Mouse (Mus musculus) heart, embryonic 15.5 days (tissue): Measurements from ENCODE around the gene Tmem203. TPM values are rescaled to one million over a fixed set of nuclear protein-coding genes. Genes with fewer than 3 reads are reported as not detected.

Experiments
- ATAC-seq: fragments of 200-750 bp; cut with Nextera tagmentation; replicated peaks from 2 replicates; pipeline ENCODE4 v1.8.0; 2017; ENCODE audit warnings: low read depth, moderate TSS enrichment; ENCODE audit not compliant: insufficient number of reproducible peaks, insufficient read depth, low FRiP score
- H3K27ac ChIP-seq: fragments of 300-500 bp; sonication (generic); 2 replicates; pipeline ENCODE4 v1.5.1; 2015; ENCODE audit warnings: mild to moderate bottlenecking, inconsistent platforms
- H3K27me3 ChIP-seq: fragments of 300-500 bp; sonication (generic); 2 replicates; pipeline ENCODE4 v1.6.1; 2015; ENCODE audit warnings: inconsistent platforms
- H3K36me3 ChIP-seq: fragments of 300-500 bp; sonication (generic); 2 replicates; pipeline ENCODE4 v1.6.1; 2015; ENCODE audit warnings: mild to moderate bottlenecking, inconsistent platforms
- H3K4me1 ChIP-seq: fragments of 300-500 bp; sonication (generic); replicated peaks from 2 replicates; pipeline ENCODE4 v1.6.1; 2015; ENCODE audit warnings: inconsistent platforms
- H3K4me2 ChIP-seq: fragments of 300-500 bp; sonication (generic); 2 replicates; pipeline ENCODE4 v1.6.1; 2015; ENCODE audit warnings: inconsistent platforms, mild to moderate bottlenecking, moderate library complexity
- H3K4me3 ChIP-seq: fragments of 300-500 bp; sonication (generic); 2 replicates; pipeline ENCODE4 v1.5.1; 2015; ENCODE audit warnings: mild to moderate bottlenecking, inconsistent platforms
- H3K9ac ChIP-seq: fragments of 300-500 bp; sonication (generic); 2 replicates; pipeline ENCODE4 v1.6.1; 2015; ENCODE audit warnings: mild to moderate bottlenecking, inconsistent platforms
- H3K9me3 ChIP-seq: fragments of 300-500 bp; sonication (generic); replicated peaks from 2 replicates; pipeline ENCODE4 v1.6.1; 2016; ENCODE audit warnings: inconsistent platforms
- WGBS: fragments of 180-500 bp; shearing (Covaris S2); methylation state at CpG from one replicate; pipeline ENCODE4 v1.1.7; 2015; ENCODE audit warnings: mixed read lengths; 5-methylcytosine and 5-hydroxymethylcytosine counted together
- polyA plus RNA-seq: library from polyadenylated mRNA; unstranded; fragments of >200 nt; fragmentation: Nextera tagmentation; extraction: Ambion mirVana; gene quantifications from 2 replicates; pipeline ENCODE4 v1.2.1, GENCODE M21; 2015

The Tmem203 gene
- polyA plus RNA-seq, 1 experiment from 2014 or later = 17.6 TPM

DNA sequence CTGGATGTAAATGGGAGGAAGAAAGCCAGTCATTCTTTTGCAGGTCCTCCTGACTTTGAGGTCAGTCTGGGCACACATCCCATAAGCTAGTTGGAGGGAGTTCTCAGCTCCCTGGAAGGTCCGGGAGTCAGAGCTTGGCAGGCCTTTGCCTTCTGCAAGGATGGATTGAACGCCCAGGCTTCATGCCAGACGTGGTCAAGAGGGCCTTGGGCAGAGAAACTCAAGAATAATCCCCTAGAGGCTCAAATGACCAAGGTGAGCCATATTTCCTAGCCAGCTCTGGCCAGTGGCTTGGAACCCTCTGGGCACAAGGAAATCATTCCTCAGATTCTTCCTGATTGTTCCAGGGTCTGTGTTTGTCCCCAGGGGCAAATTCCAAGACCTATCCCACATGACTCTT is 9.6 kb downstream of the Tmem203 start:
- Histone ChIP-seq H3K9me3 (no peaks in the 10 kb centered on the region), H3K9ac (no peak overlapping the region), H3K4me3 (no peak overlapping the region), H3K27me3 (peaks cover 15% of the 10 kb centered on the region), H3K27ac (no peak overlapping the region), H3K4me1 (peaks cover 50% of the 10 kb centered on the region), H3K36me3 (peaks cover 7% of the 10 kb centered on the region; the same call in 1 of the 2 replicates), H3K4me2 (no peak overlapping the region)
- no peak for ATAC-seq
- 63% methylated on average over 3 of the region's 3 CpGs for WGBS

GRCm38 (mm10) chr2:25265897-25266656 is 10.8 kb downstream of the Tmem203 start:
- peaks cover 16% of the 10 kb centered on the region; the same call in 1 of the 2 replicates for H3K36me3 ChIP-seq
- H3K4me2 ChIP-seq = peak overlapping the region; percentile 31
- H3K9ac ChIP-seq = no peak overlapping the region
- H3K27me3 ChIP-seq = peaks cover 15% of the 10 kb centered on the region
- H3K27ac ChIP-seq = no peak overlapping the region
- H3K9me3 ChIP-seq = no peaks in the 10 kb centered on the region
- no peak for ATAC-seq
- peaks cover 55% of the 10 kb centered on the region for H3K4me1 ChIP-seq
- 56% methylated on average over 6 of the region's 6 CpGs for WGBS
- H3K4me3 ChIP-seq = no peak overlapping the region

- Histone ChIP-seq H3K4me3 (no peak overlapping the region), H3K27me3 (peaks cover 15% of the 10 kb centered on the region), H3K4me1 (peaks cover 61% of the 10 kb centered on the region), H3K9me3 (no peaks in the 10 kb centered on the region), H3K4me2 (0 out of 2 replicates have a peak overlapping the region, but pooled peaks have one; percentile 31), H3K9ac (no peak overlapping the region), H3K27ac (no peak overlapping the region), H3K36me3 (peaks cover 16% of the 10 kb centered on the region; the same call in 1 of the 2 replicates)
- 26% methylated on average over 2 of the region's 2 CpGs for WGBS
- no peak for ATAC-seq
Measured at GRCm38 (mm10) chr2:25266720-25267119, 11.5 kb downstream of the Tmem203 start.

- no peak overlapping the region for H3K27ac ChIP-seq
- H3K27me3 ChIP-seq = peaks cover 15% of the 10 kb centered on the region
- no peak overlapping the region for H3K4me2 ChIP-seq
- peak overlapping the region; percentile 11; the same call in 1 of the 2 replicates for H3K9ac ChIP-seq
- no peaks in the 10 kb centered on the region for H3K9me3 ChIP-seq
- H3K4me1 ChIP-seq = peaks cover 58% of the 10 kb centered on the region
- no peak for ATAC-seq
- no peak overlapping the region for H3K4me3 ChIP-seq
- H3K36me3 ChIP-seq = peaks cover 16% of the 10 kb centered on the region; the same call in 1 of the 2 replicates
Measured at GRCm38 (mm10) chr2:25267241-25267640, 12.0 kb downstream of the Tmem203 start.

DNA sequence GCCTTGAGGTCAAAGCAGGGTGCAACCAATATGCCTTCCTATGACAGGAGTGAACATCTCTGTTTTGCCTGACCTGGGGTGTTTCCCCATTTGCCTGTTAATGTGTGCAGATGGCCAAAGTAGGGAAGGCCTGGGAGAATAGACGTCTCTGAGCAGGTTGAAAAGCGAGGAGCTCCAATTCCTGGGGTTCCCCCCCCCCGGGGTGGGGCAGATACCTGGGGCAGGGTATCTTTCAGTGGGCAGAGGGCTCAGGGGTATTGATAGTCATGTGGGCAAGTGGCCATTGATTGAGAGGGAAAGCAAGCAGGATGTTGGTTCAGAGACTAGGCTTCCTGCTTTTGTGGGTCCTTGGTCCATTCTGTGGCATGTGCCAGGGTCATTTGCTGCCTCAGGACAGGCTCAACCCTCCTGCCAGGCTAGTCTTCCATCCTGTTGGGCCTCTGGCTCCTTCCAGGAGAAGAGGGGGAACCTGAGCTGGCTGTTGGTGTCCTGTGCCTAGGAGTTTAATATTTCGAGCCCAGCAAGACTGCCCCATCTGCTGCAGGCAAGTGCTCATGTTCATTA is 12.6 kb downstream of the Tmem203 start:
- peak overlapping the region; percentile 11; the same call in 1 of the 2 replicates for H3K9ac ChIP-seq
- no peaks in the 10 kb centered on the region for H3K9me3 ChIP-seq
- peaks cover 57% of the 10 kb centered on the region for H3K4me1 ChIP-seq
- H3K4me3 ChIP-seq = no peak overlapping the region
- WGBS = 74% methylated on average over 4 of the region's 4 CpGs
- H3K27me3 ChIP-seq = peaks cover 15% of the 10 kb centered on the region
- peaks cover 16% of the 10 kb centered on the region; the same call in 1 of the 2 replicates for H3K36me3 ChIP-seq
- no peak overlapping the region for H3K27ac ChIP-seq
- ATAC-seq = no peak
- no peak overlapping the region for H3K4me2 ChIP-seq

- under 1% methylated on average over 55 of the region's 55 CpGs for WGBS
- H3K9me3 ChIP-seq = no peaks in the 10 kb centered on the region
- H3K27me3 ChIP-seq = no peaks in the 10 kb centered on the region
- peak within 1 kb of the TSS; percentile 88 for H3K9ac ChIP-seq
- peak within 1 kb of the TSS; percentile 92 for H3K4me2 ChIP-seq
- peak within 1 kb of the TSS; percentile 92 for H3K27ac ChIP-seq
- H3K36me3 ChIP-seq = peaks cover 51% of the 10 kb centered on the region
- H3K4me3 ChIP-seq = peak within 1 kb of the TSS; percentile 96
- peak; percentile 97 for ATAC-seq
- H3K4me1 ChIP-seq = peaks cover 30% of the 10 kb centered on the region
Measured at GRCm38 (mm10) chr2:25271827-25272511, 16.7 kb downstream of the Tmem203 start, which contains the start of the genes Ssna1 and Anapc2. TSS of gene Ssna1 (minus strand) at chr2:25272438. TSS of gene Anapc2 (plus strand) at chr2:25272478.

DNA sequence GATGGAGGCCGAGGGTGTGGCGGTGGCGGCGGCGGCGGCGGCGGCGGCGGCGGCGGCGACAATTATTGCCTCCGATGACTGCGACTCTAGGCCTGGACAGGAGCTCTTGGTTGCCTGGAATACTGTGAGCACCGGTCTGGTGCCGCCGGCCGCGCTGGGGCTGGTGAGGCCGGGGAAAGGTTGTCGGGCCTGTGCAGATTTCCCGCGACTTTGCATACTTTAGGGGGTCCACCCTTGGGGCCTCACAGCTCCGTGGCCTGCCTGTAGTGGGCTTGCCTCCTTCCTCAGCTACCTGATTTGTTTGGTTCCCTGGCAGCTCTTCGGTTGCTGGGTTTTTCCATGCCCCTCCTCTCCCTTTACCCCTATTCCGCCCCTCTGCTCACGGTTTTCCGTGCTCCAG is 17.3 kb downstream of the Tmem203 start:
- Histone ChIP-seq H3K27ac (peak overlapping the region; percentile 92), H3K4me3 (peak overlapping the region; percentile 96), H3K9ac (peak overlapping the region; percentile 75), H3K36me3 (peaks cover 56% of the 10 kb centered on the region), H3K27me3 (no peaks in the 10 kb centered on the region), H3K9me3 (no peaks in the 10 kb centered on the region), H3K4me2 (peak overlapping the region; percentile 92), H3K4me1 (peaks cover 24% of the 10 kb centered on the region)
- WGBS = under 1% methylated on average over 29 of the region's 29 CpGs
- peak; percentile 30 for ATAC-seq

DNA sequence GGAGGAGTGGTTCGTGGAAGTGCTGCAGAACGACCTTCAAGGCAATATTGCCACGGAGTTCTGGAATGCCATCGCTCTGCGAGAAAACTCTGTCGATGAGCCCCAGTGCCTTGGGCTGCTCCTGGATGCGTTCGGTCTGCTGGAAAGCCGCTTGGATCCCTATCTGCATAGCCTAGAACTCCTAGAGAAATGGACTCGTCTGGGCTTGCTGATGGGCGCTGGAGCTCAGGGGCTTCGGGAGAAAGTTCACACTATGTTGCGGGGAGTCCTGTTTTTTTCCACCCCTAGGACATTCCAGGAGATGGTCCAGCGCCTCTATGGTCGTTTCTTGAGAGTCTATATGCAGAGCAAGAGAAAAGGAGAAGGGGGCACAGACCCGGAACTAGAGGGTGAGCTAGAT is 17.8 kb downstream of the Tmem203 start:
- no peak for ATAC-seq
- 28% methylated on average over 15 of the region's 16 CpGs for WGBS
- peak overlapping the region; percentile 92 for H3K27ac ChIP-seq

GRCm38 (mm10) chr2:25278928-25279882 is 24.0 kb downstream of the Tmem203 start:
- Histone ChIP-seq H3K27me3 (no peaks in the 10 kb centered on the region), H3K27ac (no peak overlapping the region), H3K9me3 (no peaks in the 10 kb centered on the region), H3K4me3 (no peak overlapping the region), H3K4me2 (no peak overlapping the region), H3K9ac (no peak overlapping the region), H3K36me3 (peaks cover 97% of the 10 kb centered on the region), H3K4me1 (no peaks in the 10 kb centered on the region)
- no peak for ATAC-seq
- WGBS = 61% methylated on average over 13 of the region's 13 CpGs

More for the DNA sequence above, 17.8 kb downstream of the Tmem203 start:
- Histone ChIP-seq H3K27me3 (no peaks in the 10 kb centered on the region), H3K4me3 (peak overlapping the region; percentile 96), H3K4me2 (peak overlapping the region; percentile 92), H3K36me3 (peaks cover 61% of the 10 kb centered on the region), H3K9me3 (no peaks in the 10 kb centered on the region), H3K9ac (peak overlapping the region; percentile 75), H3K4me1 (peaks cover 21% of the 10 kb centered on the region)

- peaks cover 24% of the 10 kb centered on the region for H3K4me1 ChIP-seq
- H3K4me3 ChIP-seq = no peak overlapping the region
- no peak for ATAC-seq
- peaks cover 29% of the 10 kb centered on the region for H3K27me3 ChIP-seq
- no peak overlapping the region for H3K27ac ChIP-seq
- peaks cover 54% of the 10 kb centered on the region for H3K36me3 ChIP-seq
- H3K9ac ChIP-seq = no peak overlapping the region
- H3K9me3 ChIP-seq = no peaks in the 10 kb centered on the region
- 80% methylated on average over 2 of the region's 2 CpGs for WGBS
- H3K4me2 ChIP-seq = no peak overlapping the region
Measured at GRCm38 (mm10) chr2:25285551-25285950, 30.3 kb downstream of the Tmem203 start.
